Mouse (Mus musculus): Measurements from ENCODE around the gene A930004D18Rik.

The A930004D18Rik gene

GRCm38 (mm10) chr2:18012866-18013265 is 24.7 kb downstream of the A930004D18Rik start:
- 92% methylated on average over 3 of the region's 3 CpGs for WGBS

- 70% methylated on average over 6 of the region's 6 CpGs for WGBS
Measured at GRCm38 (mm10) chr2:18011226-18011625, 26.3 kb downstream of the A930004D18Rik start.

GRCm38 (mm10) chr2:18005137-18005536 is 32.4 kb downstream of the A930004D18Rik start:
- WGBS, result 24% methylated on average over 8 of the region's 8 CpGs

GRCm38 (mm10) chr2:18004286-18004685 is 33.3 kb downstream of the A930004D18Rik start:
- WGBS, result 87% methylated on average over 4 of the region's 4 CpGs

- 97% methylated on average over 3 of the region's 3 CpGs for WGBS
Measured at GRCm38 (mm10) chr2:18002306-18002705, 35.2 kb downstream of the A930004D18Rik start.

GRCm38 (mm10) chr2:17996858-17997257 is 40.7 kb downstream of the A930004D18Rik start, which contains the start of gene H2al2a:
H2al2a (minus strand) TSS chr2:17996958.

GRCm38 (mm10) chr2:17989115-17989514 is 48.4 kb downstream of the A930004D18Rik start:
- 84% methylated on average over 3 of the region's 3 CpGs for WGBS

- WGBS, result 85% methylated on average over 3 of the region's 3 CpGs
Measured at GRCm38 (mm10) chr2:17986694-17987093, 50.8 kb downstream of the A930004D18Rik start.

GRCm38 (mm10) chr2:17984774-17985173 is 52.8 kb downstream of the A930004D18Rik start:
- WGBS, result 84% methylated on average over 3 of the region's 3 CpGs

GRCm38 (mm10) chr2:17982747-17983146 is 54.8 kb downstream of the A930004D18Rik start:
- WGBS, result 81% methylated on average over 1 of the region's 1 CpGs

GRCm38 (mm10) chr2:17978706-17979105 is 58.8 kb downstream of the A930004D18Rik start:
- WGBS, result 94% methylated on average over 6 of the region's 6 CpGs

GRCm38 (mm10) chr2:17978251-17978650 is 59.3 kb downstream of the A930004D18Rik start:
- WGBS, result 96% methylated on average over 7 of the region's 7 CpGs

GRCm38 (mm10) chr2:17975601-17976327 is 61.8 kb downstream of the A930004D18Rik start:
- WGBS, result 47% methylated on average over 4 of the region's 4 CpGs

Measured in cerebral cortex, adult 2 months (tissue).